Mouse (Mus musculus) inflammation-experienced regulatory T-cells, adult 6 months (primary cell): ENCODE measurements at regions not wholly inside any gene's neighbourhood (a gene's known extent, or its start where the extent isn't known, plus 50 kb on each side); places are given as distances from the start of the nearest gene placed in this dataset.

ENCODE experiments used
- ATAC-seq: one replicate; pipeline ENCODE4 v1.8.0; 2017

- no peak for ATAC-seq
These were observed 282.1 kb upstream of the Id2 start for GRCm38 (mm10) chr12:25379016-25379415.

- no peak for ATAC-seq
These were observed 281.2 kb upstream of the Id2 start for GRCm38 (mm10) chr12:25378036-25378645.

GRCm38 (mm10) chr12:25376451-25376850 is 279.5 kb upstream of the Id2 start:
- ATAC-seq, result no peak

- no peak for ATAC-seq
These were observed 270.6 kb upstream of the Id2 start for GRCm38 (mm10) chr12:25367541-25367940.

- no peak for ATAC-seq
These were observed 268.8 kb upstream of the Id2 start for GRCm38 (mm10) chr12:25365600-25366267.

- ATAC-seq, result no peak
These were observed 268.1 kb upstream of the Id2 start for GRCm38 (mm10) chr12:25364966-25365568.

- ATAC-seq, result no peak
These were observed 266.9 kb upstream of the Id2 start for GRCm38 (mm10) chr12:25363839-25364238.

- no peak for ATAC-seq
These were observed 266.4 kb upstream of the Id2 start for GRCm38 (mm10) chr12:25363341-25363740.

- no peak for ATAC-seq
These were observed 265.8 kb upstream of the Id2 start for GRCm38 (mm10) chr12:25362771-25363170.

GRCm38 (mm10) chr12:25360726-25361125 is 263.8 kb upstream of the Id2 start:
- ATAC-seq, result no peak

GRCm38 (mm10) chr12:25359931-25360330 is 263.0 kb upstream of the Id2 start:
- peak; percentile 86 for ATAC-seq

- ATAC-seq, result no peak
These were observed 262.0 kb upstream of the Id2 start for GRCm38 (mm10) chr12:25358846-25359525.

GRCm38 (mm10) chr12:25356774-25357173 is 259.8 kb upstream of the Id2 start:
- no peak for ATAC-seq

GRCm38 (mm10) chr12:25355217-25355616 is 258.3 kb upstream of the Id2 start:
- no peak for ATAC-seq

GRCm38 (mm10) chr12:25353402-25353896 is 256.5 kb upstream of the Id2 start:
- ATAC-seq, result no peak

GRCm38 (mm10) chr12:25352160-25352559 is 255.2 kb upstream of the Id2 start:
- ATAC-seq, result no peak

GRCm38 (mm10) chr12:25344354-25344753 is 247.4 kb upstream of the Id2 start:
- no peak for ATAC-seq

GRCm38 (mm10) chr12:25338771-25339170 is 241.8 kb upstream of the Id2 start:
- peak; percentile 43 for ATAC-seq

GRCm38 (mm10) chr12:25335930-25336329 is 239.0 kb upstream of the Id2 start:
- no peak for ATAC-seq

- ATAC-seq, result no peak
These were observed 238.1 kb upstream of the Id2 start for GRCm38 (mm10) chr12:25335069-25335468.

GRCm38 (mm10) chr12:25332384-25333035 is 235.6 kb upstream of the Id2 start:
- no peak for ATAC-seq

- ATAC-seq, result no peak
These were observed 233.2 kb upstream of the Id2 start for GRCm38 (mm10) chr12:25330004-25330708.
